Mouse (Mus musculus) embryonic facial prominence, embryonic 14.5 days (tissue): Measurements from ENCODE around the gene Higd1a. TPM values are rescaled to one million over a fixed set of nuclear protein-coding genes. Genes with fewer than 3 reads are reported as not detected.

ENCODE experiments used
- ATAC-seq: fragments of 200-750 bp; cut with Nextera tagmentation; 2 replicates; pipeline ENCODE4 v1.8.0; 2017; ENCODE audit warnings: low read depth, moderate number of reproducible peaks, moderate TSS enrichment
- DNase-seq: peaks from one replicate; pipeline ENCODE4 v3.0.0-alpha.2; 2015; ENCODE audit warnings: low spot score
- H3K27ac ChIP-seq: fragments of 300-500 bp; sonication (generic); replicated peaks from 2 replicates; pipeline ENCODE4 v1.5.1; 2014; ENCODE audit warnings: low read depth, mild to moderate bottlenecking, low read length, moderate library complexity
- H3K27me3 ChIP-seq: fragments of 300-500 bp; sonication (generic); replicated peaks from 2 replicates; pipeline ENCODE4 v1.6.1; 2014; ENCODE audit warnings: low read length; ENCODE audit not compliant: control insufficient read depth, insufficient read depth
- H3K36me3 ChIP-seq: fragments of 300-500 bp; sonication (generic); 2 replicates; pipeline ENCODE4 v1.6.1; 2014; ENCODE audit warnings: low read length, mixed read lengths; ENCODE audit not compliant: control insufficient read depth, insufficient read depth
- H3K4me1 ChIP-seq: fragments of 300-500 bp; sonication (generic); 2 replicates; pipeline ENCODE4 v1.6.1; 2014; ENCODE audit warnings: antibody characterized with exemption, low read length; ENCODE audit not compliant: control insufficient read depth, insufficient read depth
- H3K4me2 ChIP-seq: fragments of 300-500 bp; sonication (generic); 2 replicates; pipeline ENCODE4 v1.6.1; 2014; ENCODE audit warnings: low read depth, mild to moderate bottlenecking, low read length, moderate library complexity, mixed read lengths
- H3K4me3 ChIP-seq: fragments of 300-500 bp; sonication (generic); 2 replicates; pipeline ENCODE4 v1.5.1; 2014; ENCODE audit warnings: low read depth, mild to moderate bottlenecking, low read length
- H3K9ac ChIP-seq: fragments of 300-500 bp; sonication (generic); 2 replicates; pipeline ENCODE4 v1.6.1; 2014; ENCODE audit warnings: low read depth, mild to moderate bottlenecking, low read length, moderate library complexity, mixed read lengths
- H3K9me3 ChIP-seq: fragments of 300-500 bp; sonication (generic); 2 replicates; pipeline ENCODE4 v1.6.1; 2016; ENCODE audit warnings: low read length; ENCODE audit not compliant: control insufficient read depth
- WGBS: fragments of 180-500 bp; shearing (Covaris S2); extraction: QIAGEN DNeasy Blood & Tissue Kit; methylation state at CpG from one replicate; pipeline ENCODE4 v1.1.7; 2014; 5-methylcytosine and 5-hydroxymethylcytosine counted together
- polyA plus RNA-seq: library from polyadenylated mRNA; unstranded; fragments of >200 nt; fragmentation: Nextera tagmentation; extraction: Ambion mirVana; gene quantifications from 2 replicates; pipeline ENCODE4 v1.2.1, GENCODE M21; 2014

Gene Higd1a
- polyA plus RNA-seq, 1 experiment from 2014 or later, result 192 TPM

DNA sequence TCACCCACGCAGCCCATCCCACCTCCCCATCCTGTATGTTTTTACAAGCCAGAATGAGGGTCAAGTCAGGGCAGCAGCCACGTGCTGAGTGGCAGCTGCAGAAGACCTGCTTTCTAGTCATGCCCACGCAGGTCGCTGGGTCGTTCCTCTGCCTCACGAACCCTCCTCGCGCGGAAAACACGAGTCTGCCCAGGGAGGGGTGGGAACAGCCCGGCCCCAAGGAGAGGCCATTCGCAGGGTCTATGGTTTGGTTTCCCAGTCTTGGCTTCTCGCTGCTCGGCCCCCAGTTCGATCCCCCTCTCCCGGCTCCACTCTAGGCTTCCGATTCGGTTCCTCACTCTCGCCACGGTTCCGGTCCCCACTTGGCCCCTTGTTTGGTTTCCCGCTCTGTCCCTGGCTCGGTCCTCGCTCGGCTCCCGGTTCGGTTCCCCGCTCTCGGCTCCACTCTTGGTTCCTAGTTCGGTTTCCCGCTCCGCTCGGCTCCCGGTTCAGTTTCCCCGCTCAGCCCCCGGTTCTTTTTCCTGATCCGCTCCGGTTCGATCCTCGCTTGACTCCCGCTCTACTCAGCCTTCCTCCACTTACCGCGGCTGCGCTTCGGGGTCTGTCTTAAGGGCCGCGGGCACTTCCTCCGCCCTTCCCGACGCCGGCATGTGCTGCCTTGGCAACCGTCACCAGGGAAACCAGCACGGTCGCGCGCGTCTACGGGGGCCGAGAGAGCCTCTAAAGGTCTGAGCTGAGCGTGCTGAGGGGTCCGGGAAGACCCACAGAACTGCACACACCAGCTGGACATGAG, 19.1 kb downstream of the Higd1a start, which contains the start of gene Ccdc13:
Gene Ccdc13, minus strand, starts transcription at position 633 of the 793 bp plus-strand sequence.
- Histone ChIP-seq H3K27ac (no peak within 1 kb of the TSS), H3K4me1 (0 out of 2 replicates have a peak, but pooled peaks cover 10% of the 10 kb centered on the region), H3K9ac (peak within 1 kb of the TSS; percentile 62), H3K27me3 (no peaks in the 10 kb centered on the region), H3K36me3 (no peaks in the 10 kb centered on the region), H3K4me3 (peak within 1 kb of the TSS; percentile 55), H3K9me3 (no peaks in the 10 kb centered on the region), H3K4me2 (peak within 1 kb of the TSS; percentile 85)
- ATAC-seq, result peak; percentile 93
- peak; percentile 91 for DNase-seq
- 2% methylated on average over 54 of the region's 61 CpGs for WGBS

DNA sequence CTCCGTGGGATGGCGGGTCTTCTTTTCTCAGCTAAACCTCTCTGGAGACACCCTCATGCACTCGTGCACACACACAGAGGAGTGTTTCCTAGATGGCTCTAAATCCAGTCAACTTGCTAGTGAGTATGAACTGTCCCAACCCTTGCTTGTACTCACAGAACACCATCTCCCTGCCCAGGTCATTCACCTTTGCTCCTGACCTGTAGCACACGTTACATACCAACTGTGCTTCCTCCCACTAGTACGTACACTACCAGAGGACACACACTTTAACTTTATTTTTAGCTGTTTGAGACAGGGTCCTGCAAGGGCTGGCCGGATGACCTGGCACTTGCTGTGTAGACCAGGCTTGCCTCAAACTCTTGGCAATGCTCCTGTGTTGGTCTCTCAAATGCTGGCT, 20.2 kb downstream of the Higd1a start:
- Histone ChIP-seq H3K9me3 (no peaks in the 10 kb centered on the region), H3K4me2 (no peak overlapping the region), H3K9ac (no peak overlapping the region), H3K4me3 (no peak overlapping the region), H3K36me3 (no peaks in the 10 kb centered on the region), H3K27me3 (no peaks in the 10 kb centered on the region), H3K27ac (no peak overlapping the region), H3K4me1 (0 out of 2 replicates have a peak, but pooled peaks cover 10% of the 10 kb centered on the region)
- WGBS, result 92% methylated on average over 6 of the region's 6 CpGs
- ATAC-seq, result no peak
- no peak for DNase-seq

DNA sequence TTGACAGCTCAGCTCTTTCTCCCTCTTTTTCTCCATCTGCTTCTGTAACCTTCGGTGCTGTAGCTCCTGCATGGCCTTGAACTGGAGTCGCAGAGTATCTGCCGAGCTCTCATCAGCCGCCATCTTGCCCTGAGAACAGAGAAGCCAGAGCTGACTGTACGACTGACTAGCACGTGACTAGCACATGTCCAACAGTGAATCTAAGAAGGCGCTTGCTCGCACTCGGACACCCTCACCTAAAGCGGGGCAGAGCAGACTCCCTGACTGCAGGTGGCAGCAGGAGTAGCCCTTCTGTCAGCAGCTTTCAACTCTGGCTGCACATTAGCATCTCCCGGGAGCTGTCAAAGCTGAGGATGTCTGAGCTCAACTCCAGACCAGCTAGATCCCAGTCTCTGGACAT, 24.3 kb downstream of the Higd1a start:
- no peaks in the 10 kb centered on the region for H3K9me3 ChIP-seq
- 77% methylated on average over 11 of the region's 11 CpGs for WGBS

DNA sequence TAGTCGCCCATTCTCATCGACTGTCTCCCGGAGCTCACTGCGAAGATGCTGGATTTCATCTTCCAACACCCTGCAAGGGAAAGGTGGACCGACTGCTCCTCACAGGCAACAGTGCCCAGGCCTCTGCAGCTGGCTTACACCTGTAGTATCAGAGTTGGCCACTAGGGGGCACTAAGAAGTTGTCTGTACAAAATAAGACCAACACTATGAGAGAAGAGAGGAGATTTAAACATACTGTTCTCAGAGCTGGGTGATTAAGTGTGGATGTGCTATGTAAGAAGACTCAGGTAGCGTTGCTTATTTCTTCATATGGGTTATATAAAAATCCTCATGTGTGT, 27.2 kb downstream of the Higd1a start:
- no peak overlapping the region for H3K9ac ChIP-seq
- DNase-seq (peak; percentile 80), ATAC-seq (peak; percentile 62)
- H3K4me3 ChIP-seq, result no peak overlapping the region
- no peaks in the 10 kb centered on the region for H3K36me3 ChIP-seq
- no peak overlapping the region for H3K4me2 ChIP-seq
- no peaks in the 10 kb centered on the region for H3K4me1 ChIP-seq
- no peaks in the 10 kb centered on the region for H3K9me3 ChIP-seq
- H3K27me3 ChIP-seq, result no peaks in the 10 kb centered on the region
- no peak overlapping the region for H3K27ac ChIP-seq
- 29% methylated on average over 6 of the region's 6 CpGs for WGBS

More for the DNA sequence above, 24.3 kb downstream of the Higd1a start:
- H3K4me1 ChIP-seq, result 0 out of 2 replicates have a peak, but pooled peaks cover 2% of the 10 kb centered on the region
- no peaks in the 10 kb centered on the region for H3K36me3 ChIP-seq
- no peak overlapping the region for H3K9ac ChIP-seq
- no peak overlapping the region for H3K27ac ChIP-seq
- no peaks in the 10 kb centered on the region for H3K27me3 ChIP-seq
- no peak for DNase-seq
- no peak for ATAC-seq
- no peak overlapping the region for H3K4me3 ChIP-seq
- H3K4me2 ChIP-seq, result no peak overlapping the region

DNA sequence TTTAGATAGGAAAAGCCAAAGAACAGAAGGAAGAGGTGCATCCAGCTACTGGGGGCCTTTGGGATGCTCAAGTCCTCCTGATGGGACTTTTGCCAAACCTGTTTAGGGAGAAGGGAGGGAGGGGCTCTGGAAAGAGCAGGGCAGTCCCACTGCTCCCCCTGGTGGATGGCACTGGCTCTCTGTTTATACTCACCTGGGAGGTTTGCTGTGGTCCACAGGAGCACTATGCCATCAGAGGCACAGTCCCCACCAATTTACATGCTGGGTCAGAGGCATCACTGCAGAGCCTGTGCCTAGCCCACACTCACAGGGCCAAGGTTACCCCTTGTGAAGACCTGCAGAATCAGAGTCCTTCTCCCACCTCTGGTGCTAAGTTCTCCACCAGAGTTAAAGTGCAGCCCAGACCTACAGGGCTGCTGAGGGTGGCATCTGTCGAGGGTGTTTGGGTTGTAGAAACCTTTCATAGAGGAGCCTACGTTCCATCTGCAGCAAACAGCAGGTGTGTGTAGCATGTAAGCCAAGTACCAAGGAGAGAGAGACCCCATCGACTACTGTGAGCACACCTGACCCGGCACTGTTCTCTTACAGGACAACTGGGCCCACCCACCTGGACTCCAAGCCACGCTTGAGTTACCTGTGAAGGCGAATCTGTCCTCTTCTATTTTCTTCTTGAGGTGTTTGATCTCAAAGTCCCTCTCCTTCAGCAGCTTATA, 27.8 kb downstream of the Higd1a start:
- no peaks in the 10 kb centered on the region for H3K9me3 ChIP-seq
- DNase-seq (peak; percentile 64), ATAC-seq (peak; percentile 31; the same call in 1 of the 2 replicates)
- no peak overlapping the region for H3K4me3 ChIP-seq
- H3K4me1 ChIP-seq, result no peaks in the 10 kb centered on the region
- H3K27me3 ChIP-seq, result no peaks in the 10 kb centered on the region
- no peak overlapping the region for H3K9ac ChIP-seq
- no peak overlapping the region for H3K27ac ChIP-seq
- no peaks in the 10 kb centered on the region for H3K36me3 ChIP-seq
- WGBS, result 81% methylated on average over 6 of the region's 6 CpGs
- no peak overlapping the region for H3K4me2 ChIP-seq

DNA sequence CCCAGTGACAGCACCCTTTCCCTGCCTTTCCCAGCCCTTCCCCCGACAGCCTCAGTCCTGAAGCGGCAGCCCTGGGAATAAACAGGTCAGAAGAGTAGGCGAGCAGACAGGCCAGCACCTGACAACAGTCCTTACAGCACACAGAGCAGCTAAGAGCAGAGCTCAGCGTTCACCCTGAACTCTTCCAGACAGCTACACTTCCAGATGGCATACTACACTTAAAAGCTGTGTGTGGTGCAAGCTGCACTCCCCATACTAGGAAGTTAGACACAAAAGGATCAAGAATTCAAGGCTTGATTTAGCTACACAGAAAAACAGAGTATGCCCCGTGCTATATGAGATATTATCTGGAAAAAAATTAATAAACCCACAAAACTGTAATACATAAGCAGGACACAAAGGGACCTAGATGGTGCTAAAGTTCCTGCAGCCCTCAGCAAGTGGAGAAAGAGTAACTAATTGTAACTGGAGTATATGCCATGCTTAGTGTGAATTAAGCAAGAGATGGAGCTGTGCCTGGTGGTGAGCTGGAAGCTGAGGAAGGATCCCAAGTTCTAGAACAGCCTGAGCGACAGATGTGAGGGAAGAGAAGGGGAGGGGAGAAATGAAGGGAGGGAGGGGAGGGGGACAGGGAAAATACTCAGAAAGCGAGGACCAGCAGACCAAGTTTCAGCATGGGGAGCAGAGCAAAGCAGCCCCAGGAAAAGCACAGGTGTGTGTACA, 28.7 kb downstream of the Higd1a start:
- WGBS, result 56% methylated on average over 7 of the region's 7 CpGs
- H3K4me1 ChIP-seq, result no peaks in the 10 kb centered on the region
- no peak for DNase-seq
- H3K27me3 ChIP-seq, result no peaks in the 10 kb centered on the region
- H3K4me3 ChIP-seq, result no peak overlapping the region
- H3K4me2 ChIP-seq, result no peak overlapping the region
- no peak for ATAC-seq
- no peak overlapping the region for H3K27ac ChIP-seq
- H3K9me3 ChIP-seq, result no peaks in the 10 kb centered on the region
- no peaks in the 10 kb centered on the region for H3K36me3 ChIP-seq
- H3K9ac ChIP-seq, result no peak overlapping the region

DNA sequence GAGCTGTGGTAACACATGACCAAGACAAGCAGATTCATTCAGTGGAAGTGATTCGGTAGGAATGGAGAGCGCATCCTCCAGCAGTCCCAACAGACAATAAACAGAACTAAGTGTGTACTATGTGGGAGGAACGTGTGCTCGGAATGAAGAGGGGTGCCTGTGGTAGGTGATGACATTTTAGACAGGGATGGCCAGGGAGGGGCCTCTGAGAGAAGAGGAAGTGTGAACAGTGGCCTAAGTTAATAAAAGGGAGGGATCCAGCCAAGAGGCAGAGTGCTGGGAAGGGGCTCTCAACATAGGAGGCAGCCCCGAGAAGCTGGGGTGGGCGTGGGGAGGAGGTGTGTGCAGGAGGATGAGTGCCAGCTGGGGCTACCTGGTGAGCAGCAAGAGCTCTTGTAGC, 29.8 kb downstream of the Higd1a start:
- Histone ChIP-seq H3K9me3 (no peaks in the 10 kb centered on the region), H3K27me3 (no peaks in the 10 kb centered on the region), H3K4me3 (no peak overlapping the region), H3K36me3 (no peaks in the 10 kb centered on the region), H3K9ac (no peak overlapping the region), H3K4me1 (no peaks in the 10 kb centered on the region), H3K27ac (no peak overlapping the region), H3K4me2 (no peak overlapping the region)
- DNase-seq (no peak), ATAC-seq (no peak)
- 68% methylated on average over 4 of the region's 6 CpGs for WGBS

DNA sequence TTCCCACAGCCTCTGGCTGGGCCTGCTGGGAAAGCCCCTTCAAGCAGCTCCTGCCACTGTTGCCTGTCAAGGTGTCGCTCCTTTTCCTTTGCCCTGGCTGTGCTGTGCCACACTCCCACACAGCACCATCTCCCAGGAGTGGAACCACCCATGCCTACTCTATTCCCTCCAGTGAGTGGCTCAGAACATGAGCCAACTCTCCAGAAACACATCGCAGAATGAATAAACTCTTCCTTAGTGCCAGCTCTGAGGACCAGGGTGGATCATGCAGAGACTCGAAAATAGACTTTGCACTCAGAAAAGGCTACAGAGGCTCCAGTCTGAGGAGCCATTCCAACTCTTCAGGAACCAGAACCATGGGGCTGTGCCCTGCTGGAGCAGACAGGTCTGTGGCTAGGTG, 31.8 kb downstream of the Higd1a start:
- Histone ChIP-seq H3K27me3 (no peaks in the 10 kb centered on the region), H3K9me3 (no peaks in the 10 kb centered on the region), H3K4me3 (no peak overlapping the region), H3K27ac (no peak overlapping the region), H3K9ac (no peak overlapping the region), H3K4me2 (no peak overlapping the region), H3K36me3 (no peaks in the 10 kb centered on the region), H3K4me1 (no peaks in the 10 kb centered on the region)
- ATAC-seq, result no peak
- no peak for DNase-seq
- WGBS, result 84% methylated on average over 3 of the region's 3 CpGs
